Mouse (Mus musculus) NIH3T3 (cell line): ENCODE results near the gene Ap1m2.

Experiments used
- DNase-seq: peaks from one replicate; pipeline ENCODE4 v3.0.0-alpha.2; 2012; ENCODE audit warnings: low read depth

Gene Ap1m2

DNA sequence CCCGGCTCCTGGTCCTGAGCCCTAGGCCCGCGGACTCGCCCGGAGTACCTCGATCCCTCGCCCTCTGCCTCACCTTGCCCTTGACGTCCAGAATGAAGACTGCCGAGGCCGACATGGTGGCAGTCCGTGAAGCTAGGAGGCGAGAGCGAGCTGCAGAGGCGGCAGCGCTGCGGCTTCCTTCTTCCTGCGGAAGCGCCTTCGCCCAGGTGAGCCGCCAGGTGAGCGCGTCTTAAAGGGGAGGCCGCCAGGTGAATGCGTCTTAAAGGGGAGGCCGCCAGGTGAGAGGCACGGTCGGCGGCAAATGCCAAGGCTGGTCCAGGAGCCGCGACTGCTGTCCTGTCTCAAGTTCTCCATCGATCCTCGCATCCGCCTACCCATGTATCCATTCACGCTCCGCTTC lies at the start of gene Ap1m2:
Ap1m2 (minus strand) TSS at position 204 of the 400 bp plus-strand sequence.
- no peak for DNase-seq

DNA sequence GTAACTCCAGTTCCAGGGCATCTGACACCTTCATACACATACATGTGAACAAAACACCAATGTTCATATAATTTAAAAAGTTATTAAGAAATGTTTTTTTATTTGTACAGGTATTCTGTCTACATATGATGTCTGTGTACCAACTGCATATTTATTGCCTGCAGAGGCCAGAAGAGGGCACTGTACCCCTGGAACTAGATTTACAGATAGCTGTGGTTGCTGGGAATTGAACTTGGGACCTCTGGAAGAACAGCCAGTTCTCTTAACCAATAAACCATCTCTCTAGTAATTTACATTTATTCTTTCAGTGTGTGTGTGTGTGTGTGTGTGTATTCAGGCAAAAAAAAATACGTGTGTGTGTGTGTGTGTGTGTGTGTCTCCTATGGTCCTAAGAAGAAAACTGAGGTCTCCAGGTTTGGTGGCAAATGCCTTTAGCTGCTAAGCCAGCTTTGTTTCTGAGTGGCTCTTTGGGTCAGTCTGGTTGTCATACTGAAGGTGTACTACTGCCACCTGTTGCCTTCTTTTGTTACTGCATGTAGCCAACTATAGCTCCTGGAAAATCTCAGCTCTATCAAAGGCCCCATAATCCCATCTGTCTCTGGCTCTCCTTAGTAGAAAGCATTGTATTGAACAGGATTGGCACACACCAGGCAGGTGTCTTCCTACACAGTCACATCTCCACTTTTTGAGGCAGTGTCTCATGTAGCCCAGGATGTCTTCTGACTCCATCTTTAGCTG lies 45.0 kb upstream of the Ap1m2 start:
- DNase-seq: peak; percentile 84

GRCm38 (mm10) chr9:21354796-21355195 lies 42.7 kb upstream of the Ap1m2 start:
- no peak for DNase-seq

DNA sequence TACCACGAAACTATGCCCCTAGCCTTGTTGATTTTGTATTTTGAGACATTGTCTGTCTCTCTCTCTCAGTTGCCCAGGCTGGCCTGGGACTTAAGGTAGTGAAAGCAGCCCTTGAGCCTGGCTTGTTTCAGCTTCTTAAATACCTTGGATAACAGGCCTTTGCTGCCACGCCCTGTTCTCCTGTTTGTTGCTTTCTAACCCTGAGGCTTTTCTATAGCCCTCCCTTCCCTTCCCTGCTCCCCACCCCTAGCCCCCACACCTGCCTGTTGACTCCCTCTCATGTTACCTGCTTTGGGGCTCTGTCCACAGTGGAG lies 41.2 kb upstream of the Ap1m2 start:
- DNase-seq: no peak

DNA sequence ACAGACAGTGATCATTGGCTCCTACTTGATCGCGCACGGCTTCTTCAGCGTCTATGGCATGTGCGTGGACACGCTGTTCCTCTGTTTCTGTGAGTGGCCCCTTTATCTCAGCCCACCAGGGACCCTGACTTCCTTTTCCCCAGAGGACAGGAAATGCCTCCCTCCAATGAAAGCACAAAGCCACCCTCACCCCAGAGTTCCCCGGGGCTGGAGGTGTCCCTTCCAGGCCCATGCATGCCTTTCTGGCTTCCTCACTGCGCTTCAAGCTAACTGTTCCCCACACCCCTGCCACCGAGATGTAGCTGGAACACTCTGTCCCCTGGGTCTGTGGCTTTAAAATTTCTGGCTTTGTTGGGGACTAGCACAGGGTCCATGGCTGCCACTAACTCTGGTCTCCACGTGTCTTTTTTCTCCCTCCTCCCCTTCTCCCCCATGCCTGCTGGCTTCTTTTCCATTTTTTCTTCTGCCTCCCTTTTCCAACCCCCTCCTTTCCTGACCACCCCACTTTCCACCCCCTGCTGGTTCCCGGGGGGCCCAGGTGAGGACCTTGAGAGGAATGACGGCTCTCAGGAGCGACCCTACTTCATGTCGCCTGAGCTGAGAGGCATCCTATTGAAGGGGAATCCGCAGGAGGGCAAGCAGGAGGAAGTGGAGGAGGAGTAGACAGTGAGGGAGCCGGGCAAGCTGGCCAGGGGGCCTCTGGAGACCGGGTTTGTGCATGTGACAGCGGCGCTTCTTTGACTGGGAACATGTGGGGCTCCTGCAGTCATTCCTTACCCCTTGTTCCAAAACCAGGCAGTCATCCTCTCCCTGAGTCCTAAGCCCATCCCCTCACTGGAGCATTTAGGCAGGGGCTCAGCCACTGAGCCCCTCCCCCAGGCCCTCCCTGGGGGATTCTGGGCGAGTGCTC lies 40.6 kb upstream of the Ap1m2 start:
- DNase-seq: no peak

DNA sequence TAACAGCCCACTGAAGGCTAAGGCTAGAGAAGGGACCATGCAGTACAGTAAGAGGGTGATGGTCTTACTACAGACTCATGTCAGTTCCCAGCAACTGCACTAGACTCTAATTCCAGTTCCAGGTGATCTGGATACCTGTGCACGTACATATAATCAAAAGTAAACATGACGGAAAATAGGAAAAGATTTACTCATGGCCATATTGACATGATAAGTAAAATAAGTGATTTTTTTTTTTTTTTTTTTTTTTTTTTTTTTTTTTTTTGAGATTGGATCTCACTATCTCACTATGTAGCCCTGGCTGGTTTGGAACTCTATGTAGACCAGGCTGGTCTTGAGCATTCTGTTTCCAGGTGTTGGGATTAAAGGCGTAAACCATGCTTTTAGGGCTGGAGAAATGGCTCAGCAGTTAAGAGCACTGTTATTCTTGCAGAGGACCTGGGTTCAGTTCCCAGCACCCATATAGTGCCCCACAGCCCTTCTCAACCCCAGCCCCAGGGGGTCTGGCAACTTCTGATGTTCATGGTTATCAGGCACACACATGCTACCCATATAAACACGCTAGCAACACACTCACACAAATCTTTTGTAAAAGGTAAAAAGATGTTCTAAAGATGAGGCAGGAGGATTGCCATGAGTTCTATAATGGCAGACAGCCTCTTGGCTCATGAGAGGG lies 39.7 kb upstream of the Ap1m2 start:
- DNase-seq: no peak

DNA sequence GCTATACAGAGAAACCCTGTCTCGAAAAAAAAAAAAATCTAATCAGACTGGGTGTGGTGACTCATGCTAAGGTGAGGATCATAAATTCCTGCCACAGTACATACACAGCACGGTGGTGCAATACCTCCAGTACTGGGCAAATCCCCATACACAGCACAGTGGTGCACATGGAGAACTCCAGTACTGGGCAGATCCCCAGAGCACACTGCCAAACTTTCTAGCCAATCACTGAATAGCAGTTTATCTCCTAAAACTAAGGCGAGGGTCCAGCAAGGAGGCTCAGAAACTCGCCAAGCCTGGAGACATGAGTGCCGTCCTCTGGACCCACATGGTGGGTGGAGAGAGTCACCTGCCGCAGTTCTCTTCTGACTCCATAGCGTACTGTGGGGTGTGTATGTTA lies 39.0 kb upstream of the Ap1m2 start:
- peak; percentile 60 for DNase-seq

DNA sequence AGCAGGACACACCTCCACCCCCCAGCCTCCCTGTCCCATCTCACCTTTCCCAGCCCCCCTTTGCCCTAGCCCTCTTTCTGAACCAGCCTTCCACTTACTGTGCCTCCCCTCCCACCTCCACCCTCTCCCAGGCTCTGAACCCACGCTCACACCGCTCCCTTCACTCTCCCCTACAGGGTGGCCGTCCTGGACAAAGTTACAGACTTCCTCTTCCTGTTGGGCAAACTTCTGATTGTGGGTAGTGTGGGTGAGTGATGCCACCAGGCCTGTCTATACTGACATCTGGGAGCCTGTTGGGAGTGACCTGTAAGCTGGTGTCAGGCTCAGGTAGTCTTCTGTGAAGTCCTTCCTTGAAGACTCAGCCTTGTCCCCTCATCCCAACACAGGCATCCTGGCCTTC lies 36.0 kb upstream of the Ap1m2 start:
- DNase-seq: no peak

- DNase-seq: no peak
These were observed 34.7 kb upstream of the Ap1m2 start for GRCm38 (mm10) chr9:21346627-21347365.

DNA sequence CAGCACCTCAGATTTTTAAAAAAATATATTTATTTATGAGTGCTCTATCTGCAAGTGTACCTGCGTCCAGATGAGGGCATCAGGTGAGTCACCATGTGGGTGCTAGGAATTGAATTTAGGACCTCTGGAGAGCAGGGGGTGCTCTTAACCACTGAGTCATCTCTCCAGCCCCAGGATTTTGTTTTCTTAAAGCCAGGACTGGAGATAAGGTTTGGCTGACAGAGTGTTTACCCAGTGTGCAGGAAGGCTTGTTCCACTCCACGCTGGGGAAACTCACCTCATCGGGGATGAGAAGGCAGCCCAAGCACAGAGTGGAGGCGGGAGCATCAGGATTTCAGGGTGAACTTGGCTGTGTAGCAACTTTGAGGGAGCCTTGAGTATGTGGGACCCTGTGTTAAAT lies 28.3 kb upstream of the Ap1m2 start:
- peak; percentile 54 for DNase-seq

GRCm38 (mm10) chr9:21337652-21338051 lies 25.5 kb upstream of the Ap1m2 start:
- DNase-seq: no peak

DNA sequence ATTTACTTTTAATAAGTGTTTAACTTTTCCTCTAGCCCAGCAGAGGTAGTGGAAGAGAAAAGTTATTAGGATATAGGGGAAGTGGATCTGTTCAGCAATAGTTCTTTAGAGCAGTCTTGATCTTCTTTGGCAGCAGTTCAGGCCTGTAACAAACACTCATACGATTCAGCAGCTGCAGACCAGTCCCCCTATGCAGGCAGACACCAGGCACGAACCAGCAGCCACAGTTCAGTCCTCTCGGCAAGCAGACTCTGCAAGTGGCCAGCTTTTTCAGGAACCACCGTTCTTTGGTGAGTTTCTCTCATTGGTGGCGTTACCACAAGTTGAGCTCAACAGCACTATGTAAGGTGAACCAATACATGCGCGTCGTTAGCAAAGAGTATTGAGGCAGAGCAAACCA lies 24.4 kb upstream of the Ap1m2 start:
- DNase-seq: no peak

DNA sequence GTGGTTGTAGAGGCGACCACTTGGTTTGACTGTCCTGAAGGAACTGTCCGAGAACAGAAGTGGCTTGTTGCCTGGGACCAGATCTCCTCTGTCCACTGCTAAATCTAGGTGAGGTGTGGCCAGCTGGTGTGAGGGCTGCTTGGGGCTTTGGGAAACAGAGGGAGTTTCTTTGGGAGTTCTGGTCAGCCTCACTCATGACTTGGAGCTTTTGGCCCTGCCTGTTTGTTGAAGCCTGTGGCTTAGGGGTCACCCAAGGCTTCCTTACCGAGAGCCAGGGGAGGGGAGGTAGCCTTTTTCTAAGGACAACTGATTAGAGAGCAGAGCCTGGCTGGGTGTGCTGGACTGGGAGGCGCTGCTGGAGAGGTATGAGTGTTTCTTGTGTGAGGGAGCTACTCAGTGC lies 23.3 kb upstream of the Ap1m2 start:
- DNase-seq: peak; percentile 36

GRCm38 (mm10) chr9:21334747-21335146 lies 22.6 kb upstream of the Ap1m2 start:
- DNase-seq: no peak

DNA sequence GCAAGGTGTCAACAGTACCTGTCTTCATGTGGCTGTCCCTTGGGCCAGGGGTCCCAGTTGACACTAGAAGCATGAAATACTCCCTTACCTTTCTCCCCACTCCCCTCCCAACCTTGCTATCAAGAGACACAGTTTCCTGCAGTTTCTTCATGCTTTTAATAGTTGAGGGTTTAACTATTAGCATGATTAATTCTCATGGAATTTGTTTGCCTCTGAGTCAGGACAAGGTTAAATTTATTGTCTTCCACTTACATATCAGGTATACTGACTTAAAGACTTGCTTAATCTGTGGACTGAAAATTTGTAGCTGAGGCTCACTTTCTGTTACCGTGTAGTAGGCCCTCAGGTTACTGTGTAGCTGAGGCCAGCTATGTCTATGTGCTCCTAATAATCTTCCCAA lies 21.4 kb upstream of the Ap1m2 start:
- peak; percentile 45 for DNase-seq

- peak; percentile 74 for DNase-seq
These were observed 20.3 kb upstream of the Ap1m2 start for GRCm38 (mm10) chr9:21332161-21333061.

- DNase-seq: no peak
These were observed 19.4 kb upstream of the Ap1m2 start for GRCm38 (mm10) chr9:21331365-21332140.

- DNase-seq: no peak
These were observed 17.7 kb upstream of the Ap1m2 start for GRCm38 (mm10) chr9:21329699-21330289.

DNA sequence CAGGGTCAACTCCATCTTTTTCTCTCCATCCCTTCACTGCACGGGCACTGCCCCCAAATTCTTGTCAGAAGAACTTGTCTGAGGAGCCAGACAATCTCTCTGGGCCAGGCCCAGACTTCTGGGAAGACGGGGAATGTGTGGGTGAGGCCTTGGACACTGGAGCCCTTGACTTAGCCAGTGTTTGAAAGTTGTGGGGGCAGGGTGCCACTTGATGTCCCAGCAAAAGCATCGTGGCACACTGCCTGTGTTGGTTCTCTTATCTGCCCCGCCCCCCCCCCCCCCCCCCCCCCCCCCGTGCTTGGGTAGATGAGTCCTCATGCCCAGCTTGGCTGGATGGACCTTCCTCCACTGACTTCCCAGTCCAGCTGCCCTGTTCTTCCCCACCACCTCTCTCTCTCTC lies 16.9 kb upstream of the Ap1m2 start:
- DNase-seq: no peak

- no peak for DNase-seq
These were observed 15.9 kb upstream of the Ap1m2 start for GRCm38 (mm10) chr9:21328041-21328440.
